Mouse (Mus musculus): ENCODE data around the gene Frat2. TPM values are rescaled to one million over a fixed set of nuclear protein-coding genes. Genes with fewer than 3 reads are reported as not detected.

The Frat2 gene
- polyA plus RNA-seq, 1 experiment: 62.2 TPM

DNA sequence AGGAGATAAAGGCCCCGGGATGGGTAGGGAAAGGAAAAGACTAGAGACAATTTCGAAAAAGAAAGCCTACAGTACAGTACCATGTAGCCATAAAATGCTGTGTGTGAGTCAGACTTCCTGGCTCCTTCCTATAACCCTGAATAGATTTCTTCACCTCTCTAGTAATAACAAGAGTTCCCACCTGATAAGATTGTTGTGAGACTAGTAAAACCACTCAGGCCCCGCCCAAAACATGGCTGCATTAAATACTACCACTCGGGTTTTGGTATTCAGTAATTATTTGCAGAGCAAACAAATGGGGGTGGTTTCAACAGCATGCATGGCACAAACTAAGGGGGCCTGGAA lies 10.0 kb downstream of the Frat2 start:
- peak overlapping the region; percentile 96 for H3K27ac ChIP-seq (ENCODE audit: insufficient read depth, low read depth, low read length)
- H3K27me3 ChIP-seq (ENCODE audit: control insufficient read depth, insufficient read depth, low read length): no peaks in the 10 kb centered on the region
- no peaks in the 10 kb centered on the region for H3K36me3 ChIP-seq (ENCODE audit: control insufficient read depth, insufficient read depth, low read length)
- WGBS: 18% methylated on average over 4 of the region's 4 CpGs
- TF ChIP-seq POLR2A (IDR thresholded peaks at IDR 0.05; ENCODE audit: low read depth, low read length) (no peak), CTCF (IDR thresholded peaks at IDR 0.05; ENCODE audit: extremely low read depth, insufficient read length, insufficient replicate concordance, low read depth, low read length) (no peak)
- peak overlapping the region; percentile 19; the same call in 1 of the 2 replicates for H3K4me3 ChIP-seq (ENCODE audit: low read depth, low read length)
- peaks cover 20% of the 10 kb centered on the region; the same call in 1 of the 2 replicates for H3K4me1 ChIP-seq (ENCODE audit: control insufficient read depth, insufficient read depth, insufficient read length, low read length)

DNA sequence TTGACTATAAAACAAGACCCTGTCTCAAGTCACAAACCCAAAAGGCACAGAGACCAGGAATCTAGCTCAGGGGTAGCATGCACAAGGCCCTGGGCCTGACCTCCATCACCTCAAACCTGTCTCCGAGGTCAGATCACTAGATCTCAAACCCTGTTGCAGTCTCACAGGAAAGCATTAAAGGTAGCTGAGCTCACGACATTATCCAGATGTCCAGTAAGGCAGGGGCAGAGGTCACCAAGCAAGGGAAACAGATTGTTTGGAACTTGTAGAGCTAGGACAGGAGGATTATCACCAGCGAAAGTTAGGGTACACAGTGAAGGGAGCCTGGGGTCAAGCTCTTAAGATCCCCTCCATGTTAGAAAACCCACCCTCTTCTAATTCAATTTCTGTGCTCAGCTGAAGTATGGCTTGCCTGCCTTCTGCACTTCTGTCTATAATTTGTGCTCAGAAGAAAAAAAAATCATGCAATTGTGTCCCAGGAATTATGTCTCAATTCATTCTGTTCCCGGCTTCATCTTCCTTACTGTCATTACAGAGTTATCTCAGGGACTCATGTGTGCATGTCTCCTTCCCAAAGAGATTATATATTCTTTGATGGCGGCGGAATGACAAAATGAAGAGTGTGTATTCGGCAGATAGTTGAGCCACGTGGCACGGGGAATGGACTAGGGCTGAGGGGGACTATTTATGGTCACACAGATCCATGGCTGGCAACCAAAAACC lies 10.6 kb downstream of the Frat2 start:
- 24% methylated on average over 9 of the region's 9 CpGs for WGBS
- no peak for TF ChIP-seq POLR2A (IDR thresholded peaks at IDR 0.05; ENCODE audit: low read depth, low read length)
- TF ChIP-seq CTCF (IDR thresholded peaks at IDR 0.05; ENCODE audit: extremely low read depth, insufficient read length, insufficient replicate concordance, low read depth, low read length): no peak

DNA sequence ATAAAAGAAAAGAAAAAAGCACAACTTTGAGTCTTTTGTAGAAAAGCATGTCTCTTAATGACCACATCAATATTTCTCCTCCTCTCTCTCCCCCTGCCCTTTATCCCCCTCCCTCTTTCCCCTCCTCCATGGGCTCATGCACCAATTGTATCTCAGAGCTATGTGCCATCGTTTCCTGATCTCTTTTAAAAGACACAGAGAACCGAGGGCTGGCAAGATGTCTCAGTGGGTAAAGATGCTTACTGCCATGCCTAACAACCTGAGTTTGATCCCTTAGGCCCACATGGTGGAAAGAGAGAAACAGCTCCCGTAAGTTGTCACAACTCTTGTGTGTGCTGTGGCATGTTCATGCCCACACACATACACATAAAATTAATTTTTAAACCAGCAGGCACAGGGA lies 11.2 kb downstream of the Frat2 start:
- WGBS: 29% methylated on average over 3 of the region's 3 CpGs
- no peak overlapping the region for H3K4me3 ChIP-seq (ENCODE audit: low read depth, low read length)
- TF ChIP-seq POLR2A (IDR thresholded peaks at IDR 0.05; ENCODE audit: low read depth, low read length) (no peak), CTCF (IDR thresholded peaks at IDR 0.05; ENCODE audit: extremely low read depth, insufficient read length, insufficient replicate concordance, low read depth, low read length) (no peak)
- peak overlapping the region; percentile 96; the same call in 1 of the 2 replicates for H3K27ac ChIP-seq (ENCODE audit: insufficient read depth, low read depth, low read length)
- H3K36me3 ChIP-seq (ENCODE audit: control insufficient read depth, insufficient read depth, low read length): no peaks in the 10 kb centered on the region
- no peaks in the 10 kb centered on the region for H3K27me3 ChIP-seq (ENCODE audit: control insufficient read depth, insufficient read depth, low read length)
- H3K4me1 ChIP-seq (ENCODE audit: control insufficient read depth, insufficient read depth, insufficient read length, low read length): peaks cover 23% of the 10 kb centered on the region; the same call in 1 of the 2 replicates

More for the DNA sequence above, 10.6 kb downstream of the Frat2 start:
- H3K27ac ChIP-seq (ENCODE audit: insufficient read depth, low read depth, low read length): peak overlapping the region; percentile 96
- no peaks in the 10 kb centered on the region for H3K36me3 ChIP-seq (ENCODE audit: control insufficient read depth, insufficient read depth, low read length)
- H3K27me3 ChIP-seq (ENCODE audit: control insufficient read depth, insufficient read depth, low read length): no peaks in the 10 kb centered on the region
- peaks cover 23% of the 10 kb centered on the region; the same call in 1 of the 2 replicates for H3K4me1 ChIP-seq (ENCODE audit: control insufficient read depth, insufficient read depth, insufficient read length, low read length)
- H3K4me3 ChIP-seq (ENCODE audit: low read depth, low read length): peak overlapping the region; percentile 19; the same call in 1 of the 2 replicates

GRCm38 (mm10) chr19:41835816-41836215 lies 12.1 kb downstream of the Frat2 start:
- H3K36me3 ChIP-seq (ENCODE audit: control insufficient read depth, insufficient read depth, low read length): no peaks in the 10 kb centered on the region
- peaks cover 16% of the 10 kb centered on the region for H3K4me1 ChIP-seq (ENCODE audit: control insufficient read depth, insufficient read depth, insufficient read length, low read length)
- no peak overlapping the region; the same call in 1 of the 2 replicates for H3K4me3 ChIP-seq (ENCODE audit: low read depth, low read length)
- WGBS: 2% methylated on average over 6 of the region's 6 CpGs
- H3K27me3 ChIP-seq (ENCODE audit: control insufficient read depth, insufficient read depth, low read length): no peaks in the 10 kb centered on the region
- TF ChIP-seq POLR2A (IDR thresholded peaks at IDR 0.05; ENCODE audit: low read depth, low read length) (peak; percentile 49), CTCF (IDR thresholded peaks at IDR 0.05; ENCODE audit: extremely low read depth, insufficient read length, insufficient replicate concordance, low read depth, low read length) (no peak)
- H3K27ac ChIP-seq (ENCODE audit: insufficient read depth, low read depth, low read length): peak overlapping the region; percentile 96

DNA sequence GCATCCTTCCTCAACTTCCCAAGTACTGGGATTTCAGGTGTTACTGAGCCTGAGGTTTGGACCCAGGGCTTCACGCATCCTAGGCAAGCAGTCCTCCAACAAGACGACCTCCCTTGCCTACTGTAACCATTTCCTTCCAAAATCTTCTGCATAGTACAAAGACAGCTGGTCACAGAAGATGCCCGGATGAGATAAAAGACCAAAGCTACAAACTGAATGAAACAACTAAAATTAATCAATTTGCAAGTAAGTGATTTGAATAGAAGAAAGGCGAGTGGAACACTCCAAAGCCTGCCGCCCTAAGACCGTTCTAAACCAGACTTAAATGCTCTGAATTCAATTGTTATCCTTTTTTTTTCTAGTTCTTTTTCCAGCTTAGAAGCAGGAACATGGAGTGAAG lies 12.5 kb downstream of the Frat2 start:
- Histone ChIP-seq H3K27me3 (ENCODE audit: control insufficient read depth, insufficient read depth, low read length) (no peaks in the 10 kb centered on the region), H3K27ac (ENCODE audit: insufficient read depth, low read depth, low read length) (peak overlapping the region; percentile 60), H3K4me1 (ENCODE audit: control insufficient read depth, insufficient read depth, insufficient read length, low read length) (peaks cover 15% of the 10 kb centered on the region), H3K4me3 (ENCODE audit: low read depth, low read length) (no peak overlapping the region), H3K36me3 (ENCODE audit: control insufficient read depth, insufficient read depth, low read length) (no peaks in the 10 kb centered on the region)
- WGBS: 56% methylated on average over 6 of the region's 6 CpGs
- no peak for TF ChIP-seq POLR2A (IDR thresholded peaks at IDR 0.05; ENCODE audit: low read depth, low read length)
- TF ChIP-seq CTCF (IDR thresholded peaks at IDR 0.05; ENCODE audit: extremely low read depth, insufficient read length, insufficient replicate concordance, low read depth, low read length): no peak

- H3K4me1 ChIP-seq (ENCODE audit: control insufficient read depth, insufficient read depth, insufficient read length, low read length): peaks cover 15% of the 10 kb centered on the region
- 48% methylated on average over 13 of the region's 13 CpGs for WGBS
- H3K36me3 ChIP-seq (ENCODE audit: control insufficient read depth, insufficient read depth, low read length): no peaks in the 10 kb centered on the region
- peak overlapping the region; percentile 26 for H3K4me3 ChIP-seq (ENCODE audit: low read depth, low read length)
- no peaks in the 10 kb centered on the region for H3K27me3 ChIP-seq (ENCODE audit: control insufficient read depth, insufficient read depth, low read length)
- no peak overlapping the region for H3K27ac ChIP-seq (ENCODE audit: insufficient read depth, low read depth, low read length)
- TF ChIP-seq CTCF (IDR thresholded peaks at IDR 0.05; ENCODE audit: extremely low read depth, insufficient read length, insufficient replicate concordance, low read depth, low read length): no peak
- no peak for TF ChIP-seq POLR2A (IDR thresholded peaks at IDR 0.05; ENCODE audit: low read depth, low read length)
These were observed 15.3 kb downstream of the Frat2 start for GRCm38 (mm10) chr19:41832501-41833201.
